Mouse (Mus musculus) cerebellum, adult (tissue): ENCODE measurements around the gene Trim60.
"Not testable (repeated sequence)": the region's sequence is repeated elsewhere in the genome, so short reads cannot be mapped to it uniquely, and the experiment has no call there.

ENCODE experiments used
- ATAC-seq: cut with Nextera tagmentation; 2 replicates; pipeline ENCODE4 v1.9.2; 2017; ENCODE audit warnings: mild to moderate bottlenecking, moderate library complexity, mixed read lengths; ENCODE audit not compliant: insufficient number of reproducible peaks, low FRiP score, low TSS enrichment

Trim60 gene

DNA sequence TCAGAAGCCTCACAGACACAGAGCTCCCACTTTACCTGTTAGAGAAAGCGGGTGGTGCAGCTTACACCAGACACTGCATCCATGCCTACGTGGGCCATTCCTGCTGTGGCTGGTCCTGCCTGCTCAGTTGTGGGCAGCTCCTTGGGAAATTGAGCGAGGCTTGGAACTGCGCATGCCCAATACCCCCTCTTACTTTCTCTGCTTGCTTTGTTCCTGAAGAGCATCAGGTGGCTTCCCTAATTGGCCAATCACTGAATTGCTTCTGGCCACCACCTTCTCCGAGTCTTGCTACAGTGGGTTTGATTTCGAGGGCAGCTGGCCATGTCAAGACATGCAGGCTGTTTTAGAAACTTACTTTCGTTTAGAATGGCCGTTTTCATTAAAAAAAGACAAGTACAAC lies at the start of gene Trim60, which contains the start of gene Trim61:
TSS of gene Trim60 (minus strand) at position 162 of the 400 bp plus-strand sequence.
TSS of gene Trim61 (minus strand) at position 101 of the 400 bp plus-strand sequence.
- ATAC-seq, result no peak

DNA sequence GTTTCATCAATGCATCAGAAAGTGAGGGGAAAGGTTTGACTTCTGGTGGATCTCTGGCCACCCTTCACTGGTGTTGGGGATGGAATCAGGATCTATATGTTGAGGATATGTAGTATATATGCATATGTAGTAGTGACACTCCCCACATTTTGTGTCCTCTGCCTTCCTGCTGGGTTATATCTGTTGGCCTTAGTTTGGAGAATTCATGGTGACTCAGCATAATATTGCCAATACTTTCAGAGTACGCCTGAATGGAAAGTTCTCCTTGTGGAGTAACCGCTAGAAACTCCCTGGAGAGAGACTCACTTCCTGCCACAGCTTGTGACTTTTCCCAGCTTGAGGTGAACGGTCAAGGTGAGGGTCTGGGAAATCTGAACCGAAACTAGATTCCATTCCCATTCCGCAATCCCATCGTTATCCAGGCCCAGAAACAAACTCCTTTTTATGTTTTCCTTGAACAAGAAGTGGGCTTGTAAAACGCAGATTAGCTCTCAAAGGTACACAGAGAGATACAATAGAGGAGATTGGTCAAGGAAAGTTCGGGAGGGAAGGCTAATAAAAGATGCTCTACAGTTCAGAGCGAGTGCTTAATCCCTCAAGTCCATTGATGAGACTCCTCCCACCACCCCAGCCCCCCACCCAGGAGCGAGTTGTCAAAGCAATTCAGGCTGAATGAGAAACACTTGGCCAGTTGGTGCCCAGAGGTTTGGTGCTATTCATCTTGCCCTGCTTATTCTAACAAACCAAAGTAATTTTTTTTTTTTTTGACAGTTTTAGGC lies 49.5 kb upstream of the Trim60 start:
- no peak for ATAC-seq

DNA sequence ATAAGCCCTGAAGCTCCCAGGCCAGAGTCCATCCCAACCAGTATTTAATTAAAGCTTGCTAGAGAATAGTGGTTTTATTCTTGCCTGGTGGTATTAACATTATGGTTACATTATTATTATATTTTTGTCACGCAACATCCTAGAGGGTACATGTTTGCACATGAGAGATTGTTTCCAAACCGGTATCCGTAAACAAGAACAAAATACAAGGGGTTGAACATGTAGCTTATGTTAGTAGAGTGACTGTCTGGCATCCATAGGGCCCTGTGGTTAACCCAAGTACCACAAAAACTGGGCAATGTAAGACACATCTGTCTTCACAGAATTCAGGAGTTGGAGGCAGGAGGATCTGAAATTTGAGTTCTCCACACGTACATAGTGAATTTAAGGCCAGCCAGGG lies 48.6 kb upstream of the Trim60 start:
- ATAC-seq, result no peak

DNA sequence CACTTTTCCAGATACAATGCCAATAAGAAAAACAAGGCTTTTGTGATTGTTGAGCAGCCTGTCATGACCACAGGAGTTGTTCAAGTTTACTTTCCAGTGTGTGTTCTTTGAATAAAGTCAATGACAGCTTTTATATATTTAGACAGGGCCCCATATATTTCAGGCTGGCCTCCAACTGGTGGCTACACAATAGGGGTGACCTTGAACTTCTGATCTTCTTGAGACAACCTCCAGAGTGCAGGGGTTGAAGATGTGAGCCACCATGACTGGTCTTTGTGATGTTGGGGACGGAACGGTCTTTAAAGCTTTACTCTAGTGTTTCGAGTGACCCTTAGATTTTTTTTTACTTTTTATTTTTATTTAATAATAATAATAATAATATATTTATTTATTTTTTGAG lies 47.2 kb upstream of the Trim60 start:
- ATAC-seq, result no peak

DNA sequence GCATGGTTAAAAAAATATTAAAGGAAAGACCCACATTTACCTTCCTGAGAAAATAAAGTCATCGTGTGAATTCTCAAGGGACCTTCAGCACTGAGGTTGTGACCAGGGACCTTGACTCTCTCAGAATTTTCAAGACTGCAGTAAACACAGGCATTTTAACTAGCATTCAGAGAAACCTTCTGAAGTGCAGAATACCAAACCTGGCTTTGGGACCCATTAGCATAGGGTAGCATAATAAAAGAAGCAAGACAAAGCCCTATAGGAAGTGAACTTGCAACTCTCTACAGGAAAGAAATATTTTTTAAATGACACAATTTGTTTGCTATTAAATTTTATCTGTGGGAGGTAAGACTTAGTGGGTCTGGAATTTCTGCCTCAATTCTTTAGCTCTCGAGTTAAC lies 45.7 kb upstream of the Trim60 start:
- ATAC-seq, result no peak

DNA sequence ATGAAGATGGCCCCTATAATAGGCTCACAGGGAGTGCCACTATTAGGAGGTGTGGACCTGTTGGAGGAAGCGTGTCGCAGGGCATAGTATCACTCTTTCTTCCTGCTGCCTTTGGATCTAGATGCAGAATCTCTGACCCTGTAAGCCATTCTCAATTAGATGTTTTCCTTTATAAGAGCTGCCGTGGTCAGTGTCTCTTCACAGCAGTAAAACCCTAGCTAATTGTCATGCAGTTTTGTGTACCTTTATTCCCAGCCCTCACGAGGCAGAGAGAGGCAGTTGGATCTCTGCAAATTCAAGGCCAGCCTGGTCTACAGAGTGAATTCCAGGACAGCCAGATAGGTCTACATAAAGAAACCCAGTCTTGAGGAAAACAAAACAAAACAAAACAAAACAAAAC lies 43.8 kb upstream of the Trim60 start:
- ATAC-seq, result no peak

DNA sequence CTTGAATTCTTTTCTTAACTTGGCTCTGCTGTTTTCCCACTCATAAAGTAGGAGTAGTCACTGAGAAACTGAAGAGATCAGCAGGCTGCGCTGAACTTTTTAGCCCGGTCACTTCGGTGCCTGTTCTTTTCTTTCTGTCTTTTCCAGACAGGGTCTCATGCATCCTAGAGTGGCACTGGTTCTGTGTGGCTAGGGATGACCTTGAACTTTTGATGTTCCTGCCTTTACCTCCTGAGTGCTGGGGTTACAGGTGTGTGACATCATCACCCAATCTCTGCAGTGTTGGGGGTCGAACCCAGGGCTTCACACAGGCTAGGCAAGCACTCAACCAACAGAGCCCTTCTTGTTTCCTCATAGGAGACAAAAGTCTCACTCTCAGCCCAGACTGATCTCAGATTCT lies 38.3 kb upstream of the Trim60 start:
- ATAC-seq, result no peak

DNA sequence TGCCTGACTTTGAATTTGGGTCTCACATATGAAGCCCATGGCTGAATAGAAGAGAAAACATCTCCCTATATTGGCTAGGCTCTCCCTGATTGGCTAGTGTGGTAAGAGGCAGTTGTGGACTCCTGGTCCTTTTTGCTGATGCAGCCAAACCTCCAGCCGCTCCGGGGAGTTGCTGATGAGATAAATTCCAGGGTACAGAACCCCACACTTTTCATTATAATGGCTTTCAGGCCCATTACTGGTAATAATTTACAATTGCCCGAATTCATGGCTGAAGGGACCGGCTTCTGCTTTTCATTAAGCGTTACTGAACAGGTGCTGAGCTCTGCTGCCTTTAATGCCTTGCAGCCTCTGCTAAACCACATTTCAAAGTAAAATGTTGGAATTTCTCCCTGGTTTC lies 35.6 kb upstream of the Trim60 start:
- no peak for ATAC-seq

DNA sequence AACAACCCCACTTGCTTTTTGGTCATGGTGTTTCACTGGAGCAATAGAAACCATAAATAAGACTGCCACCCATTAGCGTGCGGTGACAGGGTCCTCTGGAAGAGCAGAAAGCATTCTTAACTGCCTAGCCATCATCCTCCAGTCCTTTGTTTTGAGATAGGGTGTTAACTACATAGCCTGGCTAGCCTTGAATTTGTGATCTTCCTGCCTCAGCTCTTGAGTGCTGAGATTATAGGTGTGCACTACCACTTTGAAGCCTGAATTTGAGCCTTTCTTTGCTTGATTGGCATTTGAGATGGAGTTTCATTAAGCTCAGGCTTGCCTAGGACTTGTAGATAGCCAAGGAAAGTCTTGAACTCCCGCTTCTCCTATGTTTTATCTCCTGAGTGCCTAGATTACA lies 35.2 kb upstream of the Trim60 start:
- ATAC-seq, result no peak

DNA sequence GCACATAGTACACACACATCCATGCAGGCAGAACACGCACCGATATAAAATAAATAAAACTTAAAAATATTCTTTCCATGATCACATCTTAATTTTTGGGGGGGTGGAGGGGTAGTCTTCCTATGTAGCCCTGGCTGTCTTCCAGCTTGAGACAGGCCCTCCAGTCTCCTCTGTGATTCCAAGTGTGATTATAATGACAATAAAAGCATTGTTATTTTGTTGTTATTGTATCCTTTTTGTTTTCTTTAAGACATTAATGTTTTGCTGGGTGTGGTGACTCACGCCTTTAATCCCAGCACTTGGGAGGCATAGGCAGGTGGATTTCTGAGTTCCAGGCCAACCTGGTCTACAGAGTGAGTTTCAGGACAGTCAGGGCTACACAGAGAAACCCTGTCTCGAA lies 29.4 kb upstream of the Trim60 start:
- no peak for ATAC-seq

DNA sequence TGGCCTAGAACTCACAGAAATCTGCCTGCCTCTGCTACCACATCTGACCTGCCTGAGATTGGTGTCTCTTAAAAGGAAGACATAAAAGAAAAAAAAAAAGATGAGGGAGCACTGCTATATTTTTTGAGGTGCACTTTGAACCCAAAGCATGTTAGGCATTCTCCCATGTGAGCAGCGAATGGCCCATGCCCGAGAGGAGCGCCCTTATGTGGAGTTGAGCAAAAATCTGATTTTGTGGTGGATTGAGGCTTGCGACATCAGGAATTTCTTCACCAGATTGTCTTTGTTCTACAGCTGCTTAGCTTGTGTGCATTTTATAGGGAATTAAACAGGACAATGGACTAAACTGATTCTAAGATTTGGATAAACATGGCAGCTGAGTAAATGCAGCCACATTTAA lies 28.8 kb upstream of the Trim60 start:
- ATAC-seq, result no peak

DNA sequence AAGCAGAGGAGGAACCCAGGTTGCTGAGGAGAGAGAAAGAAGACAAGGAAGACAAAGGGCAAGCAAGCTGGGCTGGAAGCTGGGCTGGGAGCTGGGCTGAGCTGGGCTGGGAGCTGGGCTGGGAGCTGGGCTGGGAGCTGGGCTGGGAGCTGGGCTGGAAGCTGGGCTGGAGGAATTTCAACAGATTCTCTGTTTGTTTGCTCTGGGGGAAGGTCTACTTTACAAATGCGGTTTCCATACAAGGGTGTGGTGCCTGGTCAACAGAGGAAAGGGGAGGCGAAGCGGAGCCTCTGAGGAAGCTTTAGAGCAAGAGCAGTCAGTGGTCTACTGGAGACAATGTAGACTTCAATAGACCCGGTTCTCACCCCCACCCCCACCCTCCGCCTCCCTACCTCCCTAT lies 28.2 kb upstream of the Trim60 start:
- no peak for ATAC-seq

DNA sequence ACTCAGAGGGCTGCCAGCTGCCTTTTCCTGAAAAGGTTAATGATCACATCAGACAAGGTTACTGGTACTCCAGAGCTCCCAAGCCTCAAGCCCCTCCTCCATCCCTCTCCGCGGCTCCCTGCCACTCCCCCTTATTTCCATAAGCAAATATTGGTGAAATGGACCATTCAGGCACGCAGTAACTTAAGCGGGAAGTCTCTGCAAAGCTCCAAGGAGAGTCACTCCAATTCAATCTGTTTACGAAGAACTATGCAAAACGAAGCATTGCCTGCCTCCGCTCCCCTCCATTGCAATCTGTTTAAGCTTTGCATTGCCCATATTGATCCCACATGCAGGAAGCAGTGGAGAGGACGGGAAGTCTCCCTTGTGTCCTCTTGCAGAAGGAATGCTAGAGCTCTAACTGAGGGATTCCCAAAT lies 18.7 kb upstream of the Trim60 start, which contains the start of gene Apela:
TSS of gene Apela (minus strand) at position 220 of the 417 bp plus-strand sequence.
- no peak for ATAC-seq

DNA sequence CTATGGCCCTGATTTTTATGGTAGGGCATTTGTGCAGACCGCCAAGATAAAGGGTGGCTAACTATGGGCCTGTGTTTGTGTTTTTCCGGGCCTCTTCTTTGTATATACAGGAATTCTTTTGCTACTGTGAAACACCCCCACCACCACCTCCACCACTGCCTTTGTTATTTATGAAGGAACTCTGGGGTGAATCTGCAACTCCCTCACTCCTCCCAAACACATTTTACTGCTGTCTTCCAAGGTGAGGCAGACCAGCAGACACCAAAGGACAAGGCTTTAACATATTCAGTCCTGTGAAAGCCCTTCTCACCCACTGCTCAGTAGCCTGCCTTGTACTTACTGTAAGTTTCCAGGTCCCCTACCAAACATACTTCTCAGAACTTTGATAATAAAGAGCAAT lies 15.8 kb upstream of the Trim60 start:
- no peak for ATAC-seq

DNA sequence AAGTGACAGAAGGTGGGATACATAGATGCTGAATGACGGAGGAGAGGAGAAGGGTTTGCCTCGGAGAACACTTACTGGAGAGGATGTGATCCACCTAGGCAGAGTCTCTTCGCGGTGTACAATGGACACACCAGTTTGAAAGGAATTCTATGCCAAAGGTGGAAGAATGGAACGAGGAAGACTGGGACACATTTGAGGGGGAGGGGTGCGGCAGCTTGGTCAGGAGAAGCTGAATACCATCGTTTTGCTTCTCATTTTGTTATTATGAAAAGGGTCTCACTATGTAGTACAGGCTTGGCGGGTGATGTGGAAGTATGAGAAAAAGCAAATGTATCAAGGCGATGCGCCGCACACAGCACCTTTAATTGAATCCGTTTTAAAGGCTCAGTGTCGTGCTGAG lies 14.7 kb upstream of the Trim60 start:
- ATAC-seq, result no peak

DNA sequence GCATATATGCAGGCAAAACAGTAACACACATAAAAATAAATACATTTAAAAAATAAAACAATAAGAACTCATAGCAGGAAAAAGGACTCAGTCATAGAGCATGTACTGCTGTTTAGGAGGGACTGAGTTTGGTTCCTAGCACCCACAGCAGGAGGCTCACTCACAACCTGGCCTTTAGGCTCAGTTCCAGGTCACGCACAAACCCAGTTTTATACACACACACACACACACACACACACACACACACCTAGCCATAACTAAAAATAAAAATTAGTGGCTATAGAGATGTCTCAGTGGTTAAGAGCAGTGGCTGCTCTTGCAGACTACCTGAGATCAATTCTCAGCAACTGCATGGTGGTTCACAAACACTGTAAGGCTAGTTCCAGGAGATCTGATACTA lies 13.7 kb upstream of the Trim60 start:
- no peak for ATAC-seq

DNA sequence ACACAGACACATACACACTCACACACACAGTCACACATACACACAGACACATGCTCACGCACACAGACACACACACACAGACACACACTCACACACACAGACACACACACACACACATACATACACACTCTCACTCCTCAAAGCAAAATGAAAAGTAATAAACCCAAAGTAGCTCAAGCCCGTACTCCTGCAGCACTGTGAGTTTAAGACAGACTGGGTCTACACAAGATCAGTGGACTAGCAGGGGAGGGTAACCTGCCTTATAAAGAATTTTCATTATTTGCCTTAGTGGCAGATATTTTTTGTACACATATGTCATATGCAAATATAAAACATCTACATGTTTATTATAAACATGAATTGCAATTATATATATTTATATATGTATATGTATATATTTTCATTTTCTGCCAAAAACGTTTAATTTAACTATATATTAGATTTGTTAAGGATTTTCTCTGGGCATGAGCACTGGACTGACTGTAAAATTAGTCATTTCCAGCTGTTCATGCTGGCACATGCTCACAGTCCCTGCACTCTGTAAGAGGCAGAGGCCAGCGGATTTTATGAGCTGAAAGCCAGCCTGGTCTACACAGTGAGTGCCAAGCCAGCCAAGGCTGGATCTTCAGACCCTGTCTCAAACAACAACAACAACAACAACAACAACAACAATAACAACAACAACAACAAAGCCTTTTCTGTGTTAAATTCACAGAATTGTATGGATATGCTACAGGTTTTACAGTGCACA lies 12.5 kb upstream of the Trim60 start:
- no peak for ATAC-seq

DNA sequence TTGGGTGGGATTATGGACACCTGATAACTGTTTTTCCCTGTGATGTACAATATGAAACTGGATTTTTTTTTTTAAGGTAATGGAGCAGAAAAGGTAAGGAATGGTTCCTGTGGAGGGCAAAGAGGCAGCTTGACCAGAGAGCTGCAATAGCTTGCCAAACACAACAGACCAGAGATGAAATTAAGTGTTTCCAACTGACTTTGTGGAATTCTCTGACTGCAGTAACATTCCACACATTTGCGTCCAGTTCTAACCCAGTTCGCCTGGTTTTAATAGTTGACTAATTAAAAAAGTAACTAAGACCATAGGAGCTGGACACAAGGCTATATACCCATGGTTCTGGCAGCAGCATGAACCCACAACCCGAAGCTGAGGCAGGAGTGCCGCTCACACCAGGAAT lies 11.4 kb upstream of the Trim60 start:
- ATAC-seq, result no peak

DNA sequence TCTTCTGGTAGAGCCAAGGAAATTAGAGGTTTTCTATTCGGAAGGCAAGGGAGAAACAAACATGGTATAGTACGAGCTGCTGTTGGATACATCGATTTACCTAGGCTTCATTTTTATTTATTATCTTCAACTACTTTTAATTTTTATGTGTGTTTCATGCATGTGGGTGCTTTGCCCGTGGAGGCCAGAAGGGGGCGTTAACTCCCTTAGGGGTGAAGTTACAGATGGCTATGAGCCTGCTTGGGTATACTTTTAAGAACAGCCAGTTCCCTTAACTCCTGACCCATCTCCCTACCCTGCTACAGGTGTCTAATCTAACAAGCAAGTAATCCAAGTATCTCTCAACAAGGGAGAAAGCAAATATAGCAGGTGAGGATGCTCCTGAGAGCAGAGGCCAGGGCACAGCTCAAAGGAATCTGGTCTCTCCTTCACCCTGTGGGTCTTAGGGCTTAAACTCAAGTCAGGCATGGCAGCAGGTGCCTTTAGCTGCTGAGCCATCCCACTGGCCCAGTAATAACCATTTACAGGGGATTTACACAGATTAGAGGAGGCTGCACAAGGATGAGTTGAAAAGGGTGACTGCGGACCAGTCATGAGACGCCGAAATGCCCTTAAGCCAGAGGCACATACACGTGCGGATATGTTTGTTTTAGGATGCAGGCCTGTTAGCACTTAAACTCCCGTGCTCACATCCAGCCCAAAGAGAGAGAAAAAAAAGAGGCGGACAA lies 10.7 kb upstream of the Trim60 start:
- no peak for ATAC-seq

DNA sequence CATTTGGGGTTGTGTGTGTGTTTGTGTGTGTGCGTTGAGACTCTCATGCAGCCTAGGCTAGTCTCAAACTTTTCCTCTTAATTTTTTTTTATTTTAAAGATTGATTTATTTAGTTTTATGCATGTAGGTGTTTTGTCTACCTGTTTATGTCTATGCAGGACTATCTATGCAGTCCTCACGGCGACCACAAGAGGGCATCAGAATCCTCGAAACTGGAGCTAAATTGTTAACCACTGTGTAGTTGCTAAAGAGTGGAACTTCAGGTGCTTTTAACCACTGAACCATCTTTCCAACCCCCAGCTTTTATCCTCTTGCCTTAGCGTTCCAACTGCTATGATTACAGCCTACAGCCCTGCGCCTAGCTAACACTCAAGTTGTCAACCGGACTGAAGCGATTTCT lies 4.1 kb upstream of the Trim60 start:
- ATAC-seq, result no peak

DNA sequence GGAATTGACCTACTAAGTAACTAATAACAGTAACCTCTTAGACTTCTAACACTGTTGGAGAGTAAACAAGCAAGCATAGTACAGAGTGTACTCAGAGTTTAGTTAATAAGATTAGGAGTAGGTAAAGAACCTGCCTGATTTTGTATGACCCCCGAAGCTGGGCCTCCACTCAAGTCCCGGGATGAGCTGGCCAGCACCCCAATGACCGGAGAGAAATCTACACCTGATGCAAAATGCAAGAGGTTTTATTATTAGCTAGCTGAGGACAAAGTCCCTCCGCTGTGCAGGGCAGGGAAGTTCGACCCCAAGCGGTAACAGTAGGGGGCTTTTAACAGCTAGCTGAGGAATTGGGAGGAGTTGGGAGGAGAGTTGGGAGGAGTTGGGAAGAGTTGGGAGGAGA lies 10.8 kb downstream of the Trim60 start:
- ATAC-seq, result not testable (repeated sequence)
